Mouse (Mus musculus): ENCODE data around the gene Cox17.
"Not testable (repeated sequence)": the region's sequence is repeated elsewhere in the genome, so short reads cannot be mapped to it uniquely, and the experiment has no call there.

Gene Cox17

GRCm38 (mm10) chr16:38346529-38347325 is at the start of gene Cox17, which contains the start of gene Gm21987:
Gene Cox17, plus strand, starts transcription at chr16:38346991.
Gene Gm21987, plus strand, starts transcription at chr16:38347040.
- peak; percentile 95 for DNase-seq

- DNase-seq, result no peak
Observed at GRCm38 (mm10) chr16:38298410-38298809, 48.4 kb upstream of the Cox17 start.

- DNase-seq, result no peak
Observed at GRCm38 (mm10) chr16:38302367-38302766, 44.4 kb upstream of the Cox17 start.

GRCm38 (mm10) chr16:38304460-38305194 is 42.2 kb upstream of the Cox17 start:
- DNase-seq, result peak; percentile 60 to 63

GRCm38 (mm10) chr16:38306571-38307220 is 40.1 kb upstream of the Cox17 start:
- DNase-seq, result peak; percentile 33 to 48

- DNase-seq, result no peak
Observed at GRCm38 (mm10) chr16:38307221-38307605, 39.6 kb upstream of the Cox17 start.

- no peak for DNase-seq
Observed at GRCm38 (mm10) chr16:38307651-38308050, 39.1 kb upstream of the Cox17 start.

GRCm38 (mm10) chr16:38308195-38308594 is 38.6 kb upstream of the Cox17 start:
- DNase-seq, result no peak

GRCm38 (mm10) chr16:38318492-38318891 is 28.3 kb upstream of the Cox17 start:
- DNase-seq, result no peak

GRCm38 (mm10) chr16:38319087-38319486 is 27.7 kb upstream of the Cox17 start:
- no peak for DNase-seq

- peak; percentile 83 to 84 for DNase-seq
Observed at GRCm38 (mm10) chr16:38321452-38321935, 25.3 kb upstream of the Cox17 start.

- DNase-seq, result no peak
Observed at GRCm38 (mm10) chr16:38324311-38324710, 22.5 kb upstream of the Cox17 start.

- DNase-seq, result no peak
Observed at GRCm38 (mm10) chr16:38326778-38327397, 19.9 kb upstream of the Cox17 start.

- DNase-seq, result no peak
Observed at GRCm38 (mm10) chr16:38329340-38329739, 17.5 kb upstream of the Cox17 start.

GRCm38 (mm10) chr16:38334431-38334830 is 12.4 kb upstream of the Cox17 start:
- no peak for DNase-seq

- not testable (repeated sequence) for DNase-seq
Observed at GRCm38 (mm10) chr16:38338077-38338476, 8.7 kb upstream of the Cox17 start.

- DNase-seq, result peak; percentile 81 to 85
Observed at GRCm38 (mm10) chr16:38341396-38342324, 5.1 kb upstream of the Cox17 start, which contains the start of gene Maats1. Gene Maats1, minus strand, starts transcription at chr16:38342143.

GRCm38 (mm10) chr16:38344941-38345725 is 1.7 kb upstream of the Cox17 start:
- peak; percentile 61 to 80 for DNase-seq

- peak in 1 of 2 experiments; percentile 20 for DNase-seq
Observed at GRCm38 (mm10) chr16:38347588-38347987, 797 bp downstream of the Cox17 start.

- DNase-seq, result no peak
Observed at GRCm38 (mm10) chr16:38348217-38348761, 1.5 kb downstream of the Cox17 start.

All from cerebellum, postnatal 10 days (tissue).